Mouse (Mus musculus) small intestine, adult 2 months (tissue): ENCODE data around the gene Ranbp6. TPM values are rescaled to one million over a fixed set of nuclear protein-coding genes. Genes with fewer than 3 reads are reported as not detected.

Source experiments
- H3K27ac ChIP-seq: fragments of 200-500 bp; 2 replicates; pipeline ENCODE4 v1.5.1; 2012; ENCODE audit warnings: low read depth, low read length, control low read depth, inconsistent platforms; ENCODE audit not compliant: insufficient read depth
- H3K27me3 ChIP-seq: fragments of 200-500 bp; 2 replicates; pipeline ENCODE4 v1.6.1; 2012; ENCODE audit warnings: mild to moderate bottlenecking, moderate library complexity, low read length, inconsistent platforms; ENCODE audit not compliant: control insufficient read depth, insufficient read depth
- H3K36me3 ChIP-seq: fragments of 200-500 bp; 2 replicates; pipeline ENCODE4 v1.6.1; 2012; ENCODE audit warnings: mild to moderate bottlenecking, low read length, control low read depth, inconsistent platforms; ENCODE audit not compliant: control insufficient read depth, insufficient read depth
- H3K4me1 ChIP-seq: fragments of 200-500 bp; 2 replicates; pipeline ENCODE4 v1.6.1; 2012; ENCODE audit warnings: low read length, inconsistent platforms, mixed read lengths; ENCODE audit not compliant: control insufficient read depth, insufficient read depth, insufficient read length
- H3K4me3 ChIP-seq: fragments of 200-500 bp; 2 replicates; pipeline ENCODE4 v1.5.1; 2012; ENCODE audit warnings: low read depth, mild to moderate bottlenecking, control low read depth, inconsistent platforms, low read length, moderate library complexity
- CTCF ChIP-seq: fragments of 200-500 bp; IDR thresholded peaks from 2 replicates; pipeline ENCODE4 v1.5.1; 2012; ENCODE audit warnings: low read depth, mild to moderate bottlenecking, control low read depth, inconsistent platforms, low read length, moderate library complexity, mixed read lengths; ENCODE audit not compliant: insufficient replicate concordance, insufficient read length; ENCODE audit errors: extremely low read depth
- POLR2A ChIP-seq: fragments of 200-500 bp; IDR thresholded peaks from 2 replicates; pipeline ENCODE4 v1.6.1; 2012; ENCODE audit warnings: low read depth, mild to moderate bottlenecking, control low read depth, inconsistent platforms, low read length, moderate library complexity
- WGBS: fragments of 180-500 bp; shearing (Covaris S2); methylation state at CpG from one replicate; pipeline ENCODE4 v1.1.7; 2018; 5-methylcytosine and 5-hydroxymethylcytosine counted together
- polyA plus RNA-seq: library from polyadenylated mRNA; depleted of rRNA; stranded (reverse); fragments of >200 nt; gene quantifications from 2 replicates; pipeline ENCODE4 v1.2.3, GENCODE M21; 2012; rRNA removed

Gene Ranbp6
- polyA plus RNA-seq, result 0.20 and 0.42 TPM in 2 replicates

- Histone ChIP-seq H3K27ac (0 out of 2 replicates have a peak within 1 kb of the TSS, but pooled peaks have one; percentile 1), H3K36me3 (peaks cover 7% of the 10 kb centered on the region; the same call in 1 of the 2 replicates), H3K27me3 (no peaks in the 10 kb centered on the region), H3K4me1 (peaks cover 6% of the 10 kb centered on the region; the same call in 1 of the 2 replicates), H3K4me3 (peak within 1 kb of the TSS; percentile 92)
- TF ChIP-seq POLR2A (peak; percentile 63), CTCF (no peak)
- WGBS, result under 1% methylated on average over 47 of the region's 47 CpGs
Measured at GRCm38 (mm10) chr19:29812581-29813460, at the start of gene Ranbp6. Gene Ranbp6, minus strand, starts transcription at chr19:29812974.

DNA sequence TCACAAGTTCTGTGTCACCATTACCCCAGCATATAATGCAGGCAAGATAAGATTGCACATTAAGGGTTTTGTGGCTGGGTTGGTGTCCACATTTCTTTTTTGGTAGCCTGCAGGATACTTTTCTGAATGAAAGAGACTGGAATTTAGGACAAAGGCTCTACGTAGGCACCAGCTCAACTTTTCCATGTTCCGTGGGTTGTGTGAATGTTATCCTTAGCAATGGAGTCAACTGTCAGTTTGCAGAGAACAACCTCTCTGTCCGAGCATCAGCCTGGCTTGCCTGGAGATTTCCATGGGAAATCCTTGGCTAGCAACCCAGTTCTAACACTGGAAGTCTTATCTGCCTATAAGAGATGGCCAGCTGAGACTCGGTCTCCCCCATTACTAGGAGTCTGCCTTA, 48.0 kb upstream of the Ranbp6 start:
- Histone ChIP-seq H3K36me3 (no peaks in the 10 kb centered on the region), H3K4me3 (no peak overlapping the region), H3K27me3 (no peaks in the 10 kb centered on the region), H3K27ac (no peak overlapping the region), H3K4me1 (no peaks in the 10 kb centered on the region)
- 88% methylated on average over 4 of the region's 4 CpGs for WGBS
- TF ChIP-seq POLR2A, result no peak
- no peak for TF ChIP-seq CTCF

GRCm38 (mm10) chr19:29857267-29857666, 44.5 kb upstream of the Ranbp6 start:
- Histone ChIP-seq H3K36me3 (no peaks in the 10 kb centered on the region), H3K27me3 (no peaks in the 10 kb centered on the region), H3K4me3 (no peak overlapping the region), H3K4me1 (no peaks in the 10 kb centered on the region), H3K27ac (no peak overlapping the region)
- 89% methylated on average over 5 of the region's 5 CpGs for WGBS
- TF ChIP-seq POLR2A, result no peak
- TF ChIP-seq CTCF, result no peak

DNA sequence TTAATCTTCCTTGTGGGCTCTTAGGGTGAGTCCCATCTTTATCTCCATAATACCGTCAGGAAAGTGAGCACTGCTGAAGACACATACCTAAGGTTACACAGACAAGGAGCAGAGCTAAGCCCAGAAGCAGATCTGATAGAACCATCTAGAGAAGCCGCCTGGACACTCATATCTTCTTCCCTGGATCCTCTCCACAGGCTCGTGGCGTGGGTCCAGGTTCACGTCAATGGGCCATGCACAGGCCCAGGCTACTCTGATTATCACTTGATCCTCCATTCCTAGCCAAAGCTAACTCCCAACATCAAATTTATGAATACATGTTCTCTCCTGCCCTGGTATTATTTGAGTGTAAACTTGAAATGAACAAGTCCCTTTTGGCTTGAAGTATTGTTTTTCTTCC, 40.9 kb upstream of the Ranbp6 start:
- Histone ChIP-seq H3K27me3 (no peaks in the 10 kb centered on the region), H3K27ac (no peak overlapping the region), H3K4me3 (no peak overlapping the region), H3K4me1 (no peaks in the 10 kb centered on the region), H3K36me3 (no peaks in the 10 kb centered on the region)
- WGBS, result 87% methylated on average over 5 of the region's 5 CpGs
- TF ChIP-seq CTCF, result no peak
- no peak for TF ChIP-seq POLR2A

GRCm38 (mm10) chr19:29851036-29851690, 38.4 kb upstream of the Ranbp6 start:
- no peak overlapping the region for H3K4me3 ChIP-seq
- no peaks in the 10 kb centered on the region for H3K4me1 ChIP-seq
- H3K36me3 ChIP-seq, result no peaks in the 10 kb centered on the region
- no peak overlapping the region for H3K27ac ChIP-seq
- 58% methylated on average over 12 of the region's 12 CpGs for WGBS
- H3K27me3 ChIP-seq, result no peaks in the 10 kb centered on the region
- TF ChIP-seq POLR2A, result no peak
- no peak for TF ChIP-seq CTCF

DNA sequence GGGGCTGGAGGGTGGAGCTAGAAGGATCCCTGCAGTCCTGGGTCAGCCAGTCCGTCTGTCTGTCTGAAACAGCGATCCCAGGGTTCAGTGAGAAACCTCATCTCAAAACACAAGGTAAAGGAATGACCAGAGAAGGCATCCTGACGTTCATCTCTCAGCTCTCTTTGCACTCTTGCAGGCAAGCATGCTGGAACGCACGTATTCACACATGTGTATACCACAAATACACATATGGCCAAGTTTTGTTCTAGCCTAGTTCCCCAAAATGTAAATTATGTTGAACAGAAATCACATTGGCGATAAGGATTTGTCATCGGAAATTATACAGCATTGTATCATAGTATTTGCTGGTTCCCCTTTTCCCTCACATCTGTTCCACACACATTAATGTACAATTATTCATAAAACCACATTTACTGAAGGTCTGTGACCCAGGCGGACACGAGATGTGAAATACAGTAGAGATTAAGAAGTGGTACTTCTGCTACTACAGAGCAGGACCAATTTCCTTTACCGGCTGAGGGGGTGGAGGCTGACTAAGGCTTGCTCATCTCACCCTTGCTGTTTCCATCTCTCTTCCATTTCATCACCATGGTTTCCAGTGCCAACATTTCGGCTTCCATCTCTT, 37.3 kb upstream of the Ranbp6 start:
- Histone ChIP-seq H3K4me3 (no peak overlapping the region), H3K27me3 (no peaks in the 10 kb centered on the region), H3K36me3 (no peaks in the 10 kb centered on the region), H3K4me1 (no peaks in the 10 kb centered on the region), H3K27ac (no peak overlapping the region)
- WGBS, result 73% methylated on average over 11 of the region's 11 CpGs
- no peak for TF ChIP-seq POLR2A
- TF ChIP-seq CTCF, result no peak
